Mouse (Mus musculus) MN1 (cell line): ENCODE results near the gene Ankfn1.

ENCODE experiments used
- DNase-seq: peaks from one replicate; pipeline ENCODE4 v3.0.0-alpha.2; 2016; ENCODE audit warnings: low spot score

Gene Ankfn1

GRCm38 (mm10) chr11:89777431-89777830, at the start of gene Ankfn1:
TSS of gene Ankfn1 (minus strand) at chr11:89777653.
- DNase-seq = no peak

- DNase-seq = no peak
Observed at GRCm38 (mm10) chr11:89823661-89824446, 46.4 kb upstream of the Ankfn1 start.

- DNase-seq = no peak
Observed at GRCm38 (mm10) chr11:89818594-89818993, 41.1 kb upstream of the Ankfn1 start.

GRCm38 (mm10) chr11:89811403-89811802, 34.0 kb upstream of the Ankfn1 start:
- DNase-seq = no peak

- no peak for DNase-seq
Observed at GRCm38 (mm10) chr11:89807998-89808397, 30.5 kb upstream of the Ankfn1 start.

- no peak for DNase-seq
Observed at GRCm38 (mm10) chr11:89804822-89805221, 27.4 kb upstream of the Ankfn1 start.

- no peak for DNase-seq
Observed at GRCm38 (mm10) chr11:89803974-89804373, 26.5 kb upstream of the Ankfn1 start.

GRCm38 (mm10) chr11:89792709-89793108, 15.3 kb upstream of the Ankfn1 start:
- no peak for DNase-seq

GRCm38 (mm10) chr11:89776070-89776469, 1.4 kb downstream of the Ankfn1 start:
- DNase-seq = no peak

- no peak for DNase-seq
Observed at GRCm38 (mm10) chr11:89774913-89775312, 2.5 kb downstream of the Ankfn1 start.

GRCm38 (mm10) chr11:89772941-89773340, 4.5 kb downstream of the Ankfn1 start:
- no peak for DNase-seq

GRCm38 (mm10) chr11:89765770-89766148, 11.7 kb downstream of the Ankfn1 start:
- DNase-seq = no peak

GRCm38 (mm10) chr11:89765014-89765769, 12.3 kb downstream of the Ankfn1 start:
- no peak for DNase-seq

- DNase-seq = no peak
Observed at GRCm38 (mm10) chr11:89733973-89734693, 43.3 kb downstream of the Ankfn1 start.

GRCm38 (mm10) chr11:89733526-89733925, 43.9 kb downstream of the Ankfn1 start:
- DNase-seq = no peak

- DNase-seq = peak; percentile 38
Observed at GRCm38 (mm10) chr11:89720847-89721246, 56.6 kb downstream of the Ankfn1 start.

GRCm38 (mm10) chr11:89718491-89718982, 58.9 kb downstream of the Ankfn1 start:
- DNase-seq = no peak

- DNase-seq = no peak
Observed at GRCm38 (mm10) chr11:89716351-89716750, 61.1 kb downstream of the Ankfn1 start.

GRCm38 (mm10) chr11:89708526-89708925, 68.9 kb downstream of the Ankfn1 start:
- DNase-seq = no peak

- DNase-seq = no peak
Observed at GRCm38 (mm10) chr11:89696431-89697403, 80.7 kb downstream of the Ankfn1 start.

GRCm38 (mm10) chr11:89693686-89694085, 83.8 kb downstream of the Ankfn1 start:
- DNase-seq = peak; percentile 1
